Mouse (Mus musculus): ENCODE data around the gene Arhgap44.

- TF ChIP-seq CTCF (IDR thresholded peaks at IDR 0.05; ENCODE audit: control insufficient read depth, insufficient read depth, insufficient read length), result no peak
- no peak for TF ChIP-seq USF1 (IDR thresholded peaks at IDR 0.05; ENCODE audit: low read depth)
These were observed at the start of gene Arhgap44 for GRCm38 (mm10) chr11:65162767-65163120.
